Mouse (Mus musculus): ENCODE data around the gene Slc35e3. TPM values are rescaled to one million over a fixed set of nuclear protein-coding genes. Genes with fewer than 3 reads are reported as not detected.
"Not testable (repeated sequence)": the region's sequence is repeated elsewhere in the genome, so short reads cannot be mapped to it uniquely, and the experiment has no call there.

Slc35e3 gene
- polyA plus RNA-seq, 1 experiment from 2014 or later: 18.3 TPM

DNA sequence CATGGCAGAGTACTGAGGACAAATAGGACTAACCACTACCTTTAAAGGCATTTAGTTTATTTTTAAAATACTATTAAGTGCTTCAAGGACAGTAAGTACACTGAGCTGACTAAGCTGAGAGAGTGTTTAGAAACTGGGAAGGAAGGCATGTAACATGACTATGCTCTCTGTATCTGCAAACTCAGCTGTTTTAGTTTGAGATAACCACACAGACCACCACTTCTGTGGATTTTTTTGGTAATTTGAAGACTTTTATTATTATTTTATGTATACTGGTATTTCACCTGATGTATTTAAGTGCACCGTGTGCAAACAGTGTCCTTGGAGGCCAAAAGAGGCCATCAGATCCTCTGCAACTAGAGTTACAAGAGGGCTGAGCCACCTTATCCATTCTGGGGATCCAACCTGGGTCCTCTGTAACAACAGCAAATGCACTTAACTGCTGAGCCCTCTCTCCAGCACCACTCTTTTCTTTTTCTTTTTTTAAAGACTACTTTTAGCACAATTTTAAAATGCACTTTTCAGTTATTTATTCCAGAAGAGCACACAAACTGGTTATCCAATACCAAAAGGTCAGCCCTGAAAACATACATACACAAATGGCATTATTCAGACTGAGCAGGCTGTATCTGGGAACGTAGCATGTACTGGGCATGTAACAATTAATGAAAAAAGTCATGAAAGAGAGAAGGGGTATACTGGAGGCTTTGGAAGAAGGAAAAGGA is 38.9 kb downstream of the Slc35e3 start:
- Histone ChIP-seq H3K9ac (ENCODE audit: low read length) (no peak overlapping the region), H3K4me3 (ENCODE audit: low read length) (no peak overlapping the region), H3K27me3 (ENCODE audit: control insufficient read depth, insufficient read depth, low read depth, low read length) (no peaks in the 10 kb centered on the region), H3K36me3 (ENCODE audit: control insufficient read depth, insufficient read depth, low read length) (peaks cover 31% of the 10 kb centered on the region), H3K27ac (ENCODE audit: low read length) (no peak overlapping the region), H3K4me1 (replicated peaks; ENCODE audit: control insufficient read depth, insufficient read depth, low read length) (peaks cover 16% of the 10 kb centered on the region), H3K4me2 (ENCODE audit: low read depth, low read length) (no peak overlapping the region), H3K9me3 (ENCODE audit: control insufficient read depth, low read length) (no peaks in the 10 kb centered on the region)
- no peak for ATAC-seq (ENCODE audit: low read depth)
- 86% methylated on average over 2 of the region's 2 CpGs for WGBS

DNA sequence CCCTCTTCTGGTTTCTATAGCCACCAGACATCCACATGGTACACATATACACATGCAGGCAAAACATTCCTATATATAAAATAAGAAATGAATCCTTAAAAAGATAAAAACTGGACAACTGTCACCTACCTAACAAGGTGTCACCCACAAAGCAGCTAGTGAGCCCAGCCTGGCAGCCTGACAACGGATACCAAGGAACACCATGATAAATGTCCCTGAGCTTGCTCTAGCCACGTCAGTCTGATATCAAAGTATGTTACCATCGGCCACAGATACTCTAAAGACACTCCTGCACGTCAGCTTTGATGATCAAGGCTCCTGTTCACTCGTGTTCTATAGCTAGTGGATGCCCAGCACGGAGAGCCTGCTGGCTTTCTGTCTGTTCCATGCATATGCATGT is 39.7 kb downstream of the Slc35e3 start:
- 83% methylated on average over 6 of the region's 6 CpGs for WGBS
- H3K9ac ChIP-seq (ENCODE audit: low read length): no peak overlapping the region
- no peaks in the 10 kb centered on the region for H3K27me3 ChIP-seq (ENCODE audit: control insufficient read depth, insufficient read depth, low read depth, low read length)
- no peaks in the 10 kb centered on the region for H3K9me3 ChIP-seq (ENCODE audit: control insufficient read depth, low read length)
- H3K4me1 ChIP-seq (replicated peaks; ENCODE audit: control insufficient read depth, insufficient read depth, low read length): peaks cover 15% of the 10 kb centered on the region
- H3K4me2 ChIP-seq (ENCODE audit: low read depth, low read length): no peak overlapping the region
- H3K27ac ChIP-seq (ENCODE audit: low read length): no peak overlapping the region
- ATAC-seq (ENCODE audit: low read depth): no peak
- peaks cover 37% of the 10 kb centered on the region for H3K36me3 ChIP-seq (ENCODE audit: control insufficient read depth, insufficient read depth, low read length)
- H3K4me3 ChIP-seq (ENCODE audit: low read length): no peak overlapping the region

DNA sequence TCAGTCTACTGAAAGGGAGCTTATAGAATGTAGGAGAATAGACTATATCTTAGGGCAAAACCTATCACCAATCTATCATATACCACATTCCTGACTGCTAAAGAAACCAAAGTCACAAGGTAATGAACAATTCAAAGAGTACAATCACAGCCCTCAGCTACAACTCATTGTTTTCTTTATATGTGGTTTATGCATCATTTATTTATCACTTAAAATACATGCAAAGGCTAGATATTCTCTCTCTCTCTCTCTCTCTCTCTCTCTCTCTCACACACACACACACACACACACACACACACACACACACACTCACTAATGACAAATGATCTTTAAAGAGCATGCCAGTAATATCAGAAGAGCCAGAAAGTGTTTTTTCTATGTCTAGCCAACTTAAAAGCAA is 40.4 kb downstream of the Slc35e3 start:
- H3K27ac ChIP-seq (ENCODE audit: low read length): no peak overlapping the region
- H3K4me1 ChIP-seq (replicated peaks; ENCODE audit: control insufficient read depth, insufficient read depth, low read length): peaks cover 10% of the 10 kb centered on the region
- no peak for ATAC-seq (ENCODE audit: low read depth)
- no peak overlapping the region for H3K9ac ChIP-seq (ENCODE audit: low read length)
- H3K27me3 ChIP-seq (ENCODE audit: control insufficient read depth, insufficient read depth, low read depth, low read length): no peaks in the 10 kb centered on the region
- H3K4me2 ChIP-seq (ENCODE audit: low read depth, low read length): no peak overlapping the region
- H3K9me3 ChIP-seq (ENCODE audit: control insufficient read depth, low read length): no peaks in the 10 kb centered on the region
- peaks cover 37% of the 10 kb centered on the region for H3K36me3 ChIP-seq (ENCODE audit: control insufficient read depth, insufficient read depth, low read length)
- H3K4me3 ChIP-seq (ENCODE audit: low read length): no peak overlapping the region

DNA sequence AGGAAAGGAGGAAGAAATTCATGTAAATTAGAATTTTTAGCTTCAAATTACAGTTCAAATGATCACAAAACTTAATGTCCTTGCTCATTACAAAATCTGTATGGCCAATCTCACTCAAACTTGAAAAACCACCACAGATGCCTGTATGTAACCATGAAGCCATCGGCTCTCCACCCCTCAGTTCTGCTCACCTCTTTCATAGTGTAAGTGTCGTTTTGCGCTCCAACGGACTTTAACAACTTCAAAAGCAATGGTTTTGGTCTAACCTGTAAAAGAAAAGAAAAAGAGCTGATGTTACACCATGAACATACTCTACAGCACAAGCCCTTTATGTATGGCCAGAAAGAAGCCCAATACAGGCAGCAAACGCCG is 41.2 kb downstream of the Slc35e3 start:
- peaks cover 10% of the 10 kb centered on the region for H3K4me1 ChIP-seq (replicated peaks; ENCODE audit: control insufficient read depth, insufficient read depth, low read length)
- H3K36me3 ChIP-seq (ENCODE audit: control insufficient read depth, insufficient read depth, low read length): peaks cover 45% of the 10 kb centered on the region

DNA sequence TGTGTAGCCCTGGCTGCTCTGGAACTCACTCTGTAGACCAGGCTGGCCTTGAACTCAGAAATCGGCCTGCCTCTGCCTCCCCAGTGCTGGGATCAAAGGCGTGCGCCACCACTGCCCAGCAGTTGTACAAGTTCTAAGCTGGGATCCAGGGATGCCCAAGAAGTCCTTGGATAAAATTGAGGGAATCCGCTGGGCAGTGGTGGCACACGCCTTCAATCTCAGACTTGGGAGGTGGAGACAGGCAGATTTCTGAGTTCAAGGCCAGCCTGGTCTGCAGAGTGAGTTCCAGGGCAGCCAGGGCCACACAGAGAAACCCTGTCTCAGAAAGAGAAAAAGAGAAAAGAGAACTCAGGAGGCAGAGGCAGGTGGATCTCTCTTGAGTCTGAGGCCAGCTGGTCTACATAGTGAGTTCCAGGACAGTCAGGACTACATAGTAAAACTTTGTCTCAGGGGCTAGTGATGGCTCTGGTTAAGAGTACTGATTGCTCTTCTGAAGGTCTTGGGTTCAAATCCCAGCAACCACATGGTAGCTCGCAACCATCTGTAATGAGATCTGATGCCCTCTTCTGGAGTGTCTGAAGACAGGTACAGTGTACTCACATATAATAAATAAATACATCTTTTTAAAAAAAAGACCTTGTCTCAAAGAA is 41.7 kb downstream of the Slc35e3 start:
- H3K4me2 ChIP-seq (ENCODE audit: low read depth, low read length); H3K27me3 ChIP-seq (ENCODE audit: control insufficient read depth, insufficient read depth, low read depth, low read length); H3K4me1 ChIP-seq (replicated peaks; ENCODE audit: control insufficient read depth, insufficient read depth, low read length); H3K9ac ChIP-seq (ENCODE audit: low read length); H3K9me3 ChIP-seq (ENCODE audit: control insufficient read depth, low read length); ATAC-seq (ENCODE audit: low read depth); H3K4me3 ChIP-seq (ENCODE audit: low read length); H3K27ac ChIP-seq (ENCODE audit: low read length): not testable (repeated sequence)
- peaks cover 48% of the 10 kb centered on the region for H3K36me3 ChIP-seq (ENCODE audit: control insufficient read depth, insufficient read depth, low read length)
- 98% methylated on average over 6 of the region's 6 CpGs for WGBS

More for the DNA sequence above, 41.2 kb downstream of the Slc35e3 start:
- WGBS: 95% methylated on average over 6 of the region's 6 CpGs
- Histone ChIP-seq H3K27ac (ENCODE audit: low read length) (no peak overlapping the region), H3K27me3 (ENCODE audit: control insufficient read depth, insufficient read depth, low read depth, low read length) (no peaks in the 10 kb centered on the region), H3K9ac (ENCODE audit: low read length) (no peak overlapping the region), H3K9me3 (ENCODE audit: control insufficient read depth, low read length) (no peaks in the 10 kb centered on the region), H3K4me3 (ENCODE audit: low read length) (no peak overlapping the region), H3K4me2 (ENCODE audit: low read depth, low read length) (no peak overlapping the region)
- no peak for ATAC-seq (ENCODE audit: low read depth)

DNA sequence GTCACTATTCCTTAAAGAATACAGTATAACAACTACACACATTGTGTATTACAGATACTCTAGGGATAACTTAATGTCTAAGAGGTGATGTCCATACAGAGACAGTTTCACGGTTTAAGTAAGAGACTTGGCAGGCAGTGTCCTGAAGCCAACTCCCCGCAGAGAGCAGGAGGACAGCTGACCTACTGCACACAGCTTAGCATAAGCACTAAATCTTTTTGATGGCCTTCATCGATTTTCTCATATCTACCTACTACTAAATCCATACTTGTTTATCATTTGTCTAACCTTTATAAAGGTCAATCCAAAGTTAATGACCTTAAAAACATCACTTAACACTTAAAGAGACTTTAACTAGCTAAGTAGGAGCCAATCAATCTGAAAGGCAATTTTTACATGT is 42.7 kb downstream of the Slc35e3 start:
- peaks cover 53% of the 10 kb centered on the region for H3K36me3 ChIP-seq (ENCODE audit: control insufficient read depth, insufficient read depth, low read length)
- 82% methylated on average over 3 of the region's 3 CpGs for WGBS

DNA sequence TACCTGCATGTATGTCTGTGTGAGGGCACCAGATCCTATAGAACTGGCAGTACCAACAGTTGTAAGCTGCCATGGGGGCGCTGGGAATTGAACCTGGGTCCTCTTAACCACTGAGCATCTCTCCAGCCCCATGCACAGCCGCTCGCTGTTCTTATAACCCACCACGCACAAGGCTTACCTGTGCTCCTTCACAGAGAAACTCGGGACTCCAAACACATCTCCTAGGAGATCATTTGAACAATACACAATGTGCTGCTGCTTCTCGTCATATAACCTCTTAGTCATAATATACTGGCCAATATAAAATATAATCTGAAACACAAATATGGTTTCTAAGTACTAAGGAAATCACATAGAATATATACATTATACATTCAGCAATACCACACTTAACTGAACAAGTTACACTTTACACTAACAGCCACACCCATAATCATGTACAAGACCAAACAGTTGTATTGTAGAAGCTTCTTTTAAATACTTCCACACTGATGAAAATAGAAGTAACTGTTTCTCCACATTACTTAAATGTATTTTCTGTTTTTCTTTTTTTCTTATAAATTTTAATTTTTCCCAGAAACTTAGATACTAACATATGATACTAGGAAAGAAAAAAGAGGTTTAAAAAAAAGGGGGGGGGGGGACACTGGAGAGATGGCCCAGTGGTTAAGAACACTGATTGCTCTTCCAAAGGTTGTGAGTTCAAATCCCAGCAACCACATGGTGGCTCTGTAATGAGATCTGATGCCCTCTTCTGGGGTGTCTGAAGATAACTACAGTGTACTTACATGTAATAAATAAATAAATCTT is 43.9 kb downstream of the Slc35e3 start:
- H3K27me3 ChIP-seq (ENCODE audit: control insufficient read depth, insufficient read depth, low read depth, low read length): no peaks in the 10 kb centered on the region
- H3K9me3 ChIP-seq (ENCODE audit: control insufficient read depth, low read length): no peaks in the 10 kb centered on the region
- no peak for ATAC-seq (ENCODE audit: low read depth)
- no peak overlapping the region for H3K4me3 ChIP-seq (ENCODE audit: low read length)
- WGBS: 94% methylated on average over 6 of the region's 6 CpGs
- H3K36me3 ChIP-seq (ENCODE audit: control insufficient read depth, insufficient read depth, low read length): peaks cover 61% of the 10 kb centered on the region
- no peak overlapping the region for H3K27ac ChIP-seq (ENCODE audit: low read length)
- H3K4me2 ChIP-seq (ENCODE audit: low read depth, low read length): no peak overlapping the region
- H3K4me1 ChIP-seq (replicated peaks; ENCODE audit: control insufficient read depth, insufficient read depth, low read length): 0 out of 2 replicates have a peak, but pooled peaks cover 3% of the 10 kb centered on the region
- H3K9ac ChIP-seq (ENCODE audit: low read length): no peak overlapping the region

More for the DNA sequence above, 42.7 kb downstream of the Slc35e3 start:
- H3K9ac ChIP-seq (ENCODE audit: low read length): no peak overlapping the region
- H3K27me3 ChIP-seq (ENCODE audit: control insufficient read depth, insufficient read depth, low read depth, low read length): no peaks in the 10 kb centered on the region
- H3K27ac ChIP-seq (ENCODE audit: low read length): no peak overlapping the region
- H3K4me3 ChIP-seq (ENCODE audit: low read length): no peak overlapping the region
- no peak overlapping the region for H3K4me2 ChIP-seq (ENCODE audit: low read depth, low read length)
- H3K9me3 ChIP-seq (ENCODE audit: control insufficient read depth, low read length): no peaks in the 10 kb centered on the region
- 0 out of 2 replicates have a peak, but pooled peaks cover 3% of the 10 kb centered on the region for H3K4me1 ChIP-seq (replicated peaks; ENCODE audit: control insufficient read depth, insufficient read depth, low read length)
- ATAC-seq (ENCODE audit: low read depth): no peak

DNA sequence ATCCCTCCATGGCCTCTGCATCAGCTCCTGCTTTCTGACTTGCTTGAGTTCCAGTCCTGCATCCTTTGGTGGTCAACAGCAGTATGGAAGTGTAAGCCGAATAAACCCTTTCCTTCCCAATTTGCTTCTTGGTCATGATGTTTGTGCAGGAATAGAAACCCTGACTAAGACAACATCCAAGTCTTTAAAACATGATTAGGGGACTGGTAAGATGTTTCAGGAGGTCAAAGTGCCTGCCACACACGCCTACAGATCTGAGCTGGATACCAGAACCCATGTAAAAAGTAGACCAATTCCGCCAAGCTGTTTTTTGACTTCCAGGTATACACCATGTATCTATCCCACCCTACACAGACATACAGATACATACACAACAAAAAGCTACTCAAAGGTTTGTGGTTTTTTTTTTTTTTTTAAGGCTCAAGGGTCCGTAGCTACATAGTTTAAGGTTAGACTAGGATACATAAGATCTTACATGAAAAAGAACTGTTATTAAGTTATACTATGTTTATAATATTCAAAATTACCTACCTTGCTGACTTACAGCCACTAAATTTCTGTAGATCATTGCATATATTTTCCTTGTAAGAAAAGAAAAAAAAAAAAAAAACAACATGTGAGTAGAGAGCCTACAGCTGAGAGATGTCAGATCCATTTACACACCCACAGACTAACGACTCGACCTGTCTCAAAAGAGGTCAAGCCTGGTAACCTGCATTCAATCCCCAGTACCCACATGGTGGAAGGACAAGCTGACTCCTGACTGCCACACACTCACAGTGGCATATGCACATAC is 44.9 kb downstream of the Slc35e3 start:
- no peak overlapping the region for H3K27ac ChIP-seq (ENCODE audit: low read length)
- ATAC-seq (ENCODE audit: low read depth): no peak
- H3K4me3 ChIP-seq (ENCODE audit: low read length): no peak overlapping the region
- 89% methylated on average over 6 of the region's 6 CpGs for WGBS
- H3K9me3 ChIP-seq (ENCODE audit: control insufficient read depth, low read length): no peaks in the 10 kb centered on the region
- no peak overlapping the region for H3K9ac ChIP-seq (ENCODE audit: low read length)
- no peaks in the 10 kb centered on the region for H3K4me1 ChIP-seq (replicated peaks; ENCODE audit: control insufficient read depth, insufficient read depth, low read length)
- no peak overlapping the region for H3K4me2 ChIP-seq (ENCODE audit: low read depth, low read length)
- H3K27me3 ChIP-seq (ENCODE audit: control insufficient read depth, insufficient read depth, low read depth, low read length): no peaks in the 10 kb centered on the region
- peaks cover 59% of the 10 kb centered on the region for H3K36me3 ChIP-seq (ENCODE audit: control insufficient read depth, insufficient read depth, low read length)

All from lung, embryonic 16.5 days (tissue).